Mouse (Mus musculus) thymus, postnatal 25 days (tissue): ENCODE measurements at regions not wholly inside any gene's neighbourhood (a gene's known extent, or its start where the extent isn't known, plus 50 kb on each side); places are given as distances from the start of the nearest gene placed in this dataset.

Experiments
- DNase-seq: peaks from one replicate; pipeline ENCODE4 v3.0.0; 2022

- DNase-seq, result no peak
These were observed 50.9 kb upstream of the Atp12a start for GRCm38 (mm10) chr14:56313969-56314368.

- DNase-seq, result peak; percentile 48
These were observed 50.4 kb upstream of the Atp12a start for GRCm38 (mm10) chr14:56314459-56314858.
